Mouse (Mus musculus) heart, adult 2 months (tissue): ENCODE data around the gene Tnfsf10.
"Not testable (repeated sequence)": the region's sequence is repeated elsewhere in the genome, so short reads cannot be mapped to it uniquely, and the experiment has no call there.

Experiments used
- CTCF ChIP-seq: fragments of 200-600 bp; IDR thresholded peaks from 2 replicates; pipeline ENCODE4 v1.8.1; 2022; ENCODE audit warnings: antibody characterized with exemption, mild to moderate bottlenecking, moderate library complexity
- EP300 ChIP-seq: fragments of 200-500 bp; IDR thresholded peaks from 2 replicates; pipeline ENCODE4 v1.6.1; 2011; ENCODE audit warnings: low read depth, low read length, control low read depth; ENCODE audit not compliant: insufficient read depth
- POLR2A ChIP-seq: fragments of 200-500 bp; IDR thresholded peaks from 2 replicates; pipeline ENCODE4 v1.6.1; 2011; ENCODE audit warnings: mild to moderate bottlenecking, low read depth, low read length, control low read depth; ENCODE audit not compliant: insufficient read depth

- not testable (repeated sequence) for TF ChIP-seq POLR2A, CTCF, EP300
Measured at GRCm38 (mm10) chr3:27279286-27279925, 37.4 kb upstream of the Tnfsf10 start.
